Mouse (Mus musculus) C2C12 (cell line): Measurements from ENCODE around the gene Bmp6. TPM values are rescaled to one million over a fixed set of nuclear protein-coding genes. Genes with fewer than 3 reads are reported as not detected.

ENCODE experiments used
- H3K27me3 ChIP-seq: one replicate; pipeline ENCODE4 v1.6.1; 2011; ENCODE audit not compliant: control insufficient read depth, insufficient read depth, insufficient read length
- H3K36me3 ChIP-seq: one replicate; pipeline ENCODE4 v1.6.1; 2011; ENCODE audit not compliant: control insufficient read depth, insufficient read depth
- H3K4me3 ChIP-seq: one replicate; pipeline ENCODE4 v1.5.1; 2011; ENCODE audit warnings: mild to moderate bottlenecking, control low read depth; ENCODE audit not compliant: poor library complexity, insufficient read depth, severe bottlenecking
- H3K79me2 ChIP-seq: one replicate; pipeline ENCODE4 v1.6.1; 2011; ENCODE audit not compliant: control insufficient read depth, insufficient read depth
- H3K79me3 ChIP-seq: one replicate; pipeline ENCODE4 v1.6.1; 2011; ENCODE audit warnings: low read depth, control low read depth
- H3ac ChIP-seq: one replicate; pipeline ENCODE3; 2011; ENCODE audit warnings: low read depth; ENCODE audit not compliant: control insufficient read depth, insufficient read length
- CEBPB ChIP-seq: IDR thresholded peaks from one replicate; pipeline ENCODE4 v1.6.1; 2011; ENCODE audit warnings: low read depth, mild to moderate bottlenecking, control low read depth, moderate library complexity
- CTCF ChIP-seq: IDR thresholded peaks from one replicate; pipeline ENCODE4 v1.5.1; 2011; ENCODE audit not compliant: control insufficient read depth, insufficient read depth, insufficient read length
- FOSL1 ChIP-seq: IDR thresholded peaks from one replicate; pipeline ENCODE4 v1.8.0; 2011; ENCODE audit warnings: mild to moderate bottlenecking, low read length; ENCODE audit not compliant: poor library complexity, insufficient read depth, severe bottlenecking
- MAX ChIP-seq: IDR thresholded peaks from one replicate; pipeline ENCODE4 v1.6.1; 2011; ENCODE audit warnings: mild to moderate bottlenecking, control low read depth
- MYOD1 ChIP-seq: IDR thresholded peaks from one replicate; pipeline ENCODE4 v1.6.1; 2011; ENCODE audit warnings: low read depth; ENCODE audit not compliant: control insufficient read depth, insufficient read length
- MYOG ChIP-seq: IDR thresholded peaks from one replicate; pipeline ENCODE4 v1.6.1; 2011; ENCODE audit not compliant: control insufficient read depth, insufficient read length; ENCODE audit errors: extremely low read depth
- USF1 ChIP-seq: IDR thresholded peaks from one replicate; pipeline ENCODE4 v1.6.1; 2011; ENCODE audit warnings: low read depth, mild to moderate bottlenecking, control low read depth, moderate library complexity
- polyA plus RNA-seq: library from polyadenylated mRNA; unstranded; fragments of >200 nt; fragmentation: generic; extraction: Trizol; gene quantifications from one replicate; pipeline ENCODE4 v1.2.1, GENCODE M21; 2012; ENCODE audit warnings: missing spikeins

The Bmp6 gene
- polyA plus RNA-seq, 1 experiment = not detected

DNA sequence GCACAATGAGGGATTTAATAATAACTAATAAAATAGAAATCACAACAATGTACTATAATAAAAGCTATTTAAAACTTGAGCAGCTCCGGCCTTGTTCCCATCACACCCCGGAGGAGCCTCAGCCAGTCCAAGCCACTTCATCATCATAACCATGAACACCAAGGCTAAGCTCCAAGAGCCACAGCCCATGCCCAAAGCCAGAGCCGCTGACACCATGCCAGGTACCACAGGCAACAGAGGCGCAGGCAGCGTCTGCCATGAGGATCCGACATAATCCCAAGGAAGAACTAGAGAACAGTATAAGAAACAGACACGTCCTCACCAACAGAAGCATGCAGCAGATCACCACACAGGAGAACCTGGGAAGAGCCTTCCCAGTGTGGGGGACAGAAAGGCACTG, 169.0 kb downstream of the Bmp6 start:
- H3K79me2 ChIP-seq = peaks cover 44% of the 10 kb centered on the region
- H3K4me3 ChIP-seq = no peak overlapping the region
- H3ac ChIP-seq = no peak overlapping the region
- no peak for TF ChIP-seq MYOG
- TF ChIP-seq CEBPB = no peak
- TF ChIP-seq CTCF = no peak
- no peak for TF ChIP-seq MYOD1
- no peak for TF ChIP-seq FOSL1
- TF ChIP-seq USF1 = no peak
- no peak for TF ChIP-seq MAX
- peaks cover 19% of the 10 kb centered on the region for H3K79me3 ChIP-seq
- no peaks in the 10 kb centered on the region for H3K27me3 ChIP-seq
- H3K36me3 ChIP-seq = peaks cover 82% of the 10 kb centered on the region

- Histone ChIP-seq H3ac (no peak overlapping the region), H3K79me2 (peaks cover 55% of the 10 kb centered on the region), H3K27me3 (no peaks in the 10 kb centered on the region), H3K79me3 (peaks cover 19% of the 10 kb centered on the region), H3K4me3 (no peak overlapping the region), H3K36me3 (peaks cover 84% of the 10 kb centered on the region)
- TF ChIP-seq CEBPB (no peak), MYOD1 (no peak)
Measured at GRCm38 (mm10) chr13:38515431-38515830, 170.5 kb downstream of the Bmp6 start.

- no peaks in the 10 kb centered on the region for H3K27me3 ChIP-seq
- H3K79me3 ChIP-seq = peaks cover 19% of the 10 kb centered on the region
- peaks cover 84% of the 10 kb centered on the region for H3K36me3 ChIP-seq
- peaks cover 60% of the 10 kb centered on the region for H3K79me2 ChIP-seq
- no peak overlapping the region for H3K4me3 ChIP-seq
- no peak for TF ChIP-seq CTCF
- TF ChIP-seq MYOG = no peak
- no peak overlapping the region for H3ac ChIP-seq
Measured at GRCm38 (mm10) chr13:38515845-38516244, 170.9 kb downstream of the Bmp6 start.

GRCm38 (mm10) chr13:38516582-38516981, 171.7 kb downstream of the Bmp6 start:
- peaks cover 20% of the 10 kb centered on the region for H3K79me3 ChIP-seq
- H3K79me2 ChIP-seq = peaks cover 66% of the 10 kb centered on the region
- H3ac ChIP-seq = no peak overlapping the region
- TF ChIP-seq MAX (no peak), MYOD1 (no peak), USF1 (peak; percentile 58), CTCF (no peak), MYOG (no peak), CEBPB (no peak), FOSL1 (no peak)
- no peak overlapping the region for H3K4me3 ChIP-seq
- peaks cover 88% of the 10 kb centered on the region for H3K36me3 ChIP-seq
- no peaks in the 10 kb centered on the region for H3K27me3 ChIP-seq

DNA sequence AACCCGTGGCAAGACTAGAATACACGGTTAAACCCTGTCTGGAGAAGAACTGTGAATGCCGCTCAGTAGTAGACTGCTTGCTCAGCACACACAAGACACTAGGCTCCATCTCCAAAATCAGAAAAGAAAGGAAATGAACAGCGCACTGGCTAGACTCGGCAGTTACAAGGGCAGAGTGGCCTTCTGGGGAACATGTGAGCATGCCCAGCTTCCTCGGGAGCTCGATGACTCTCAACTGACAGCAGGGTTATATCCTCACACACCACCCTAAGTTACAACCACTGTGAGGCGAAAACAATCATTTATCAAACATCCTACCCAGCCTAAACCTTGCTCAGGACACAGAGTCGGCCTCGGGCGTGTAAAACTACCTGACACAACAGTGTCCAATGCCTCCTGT, 175.4 kb downstream of the Bmp6 start:
- Histone ChIP-seq H3K79me2 (peaks cover 68% of the 10 kb centered on the region), H3K36me3 (peaks cover 81% of the 10 kb centered on the region), H3K79me3 (peaks cover 35% of the 10 kb centered on the region), H3K4me3 (no peak overlapping the region), H3ac (no peak overlapping the region), H3K27me3 (no peaks in the 10 kb centered on the region)
- TF ChIP-seq FOSL1 = no peak
- TF ChIP-seq MAX = no peak
- TF ChIP-seq USF1 = no peak
- no peak for TF ChIP-seq MYOG
- TF ChIP-seq CTCF = no peak
- TF ChIP-seq CEBPB = no peak
- TF ChIP-seq MYOD1 = no peak

DNA sequence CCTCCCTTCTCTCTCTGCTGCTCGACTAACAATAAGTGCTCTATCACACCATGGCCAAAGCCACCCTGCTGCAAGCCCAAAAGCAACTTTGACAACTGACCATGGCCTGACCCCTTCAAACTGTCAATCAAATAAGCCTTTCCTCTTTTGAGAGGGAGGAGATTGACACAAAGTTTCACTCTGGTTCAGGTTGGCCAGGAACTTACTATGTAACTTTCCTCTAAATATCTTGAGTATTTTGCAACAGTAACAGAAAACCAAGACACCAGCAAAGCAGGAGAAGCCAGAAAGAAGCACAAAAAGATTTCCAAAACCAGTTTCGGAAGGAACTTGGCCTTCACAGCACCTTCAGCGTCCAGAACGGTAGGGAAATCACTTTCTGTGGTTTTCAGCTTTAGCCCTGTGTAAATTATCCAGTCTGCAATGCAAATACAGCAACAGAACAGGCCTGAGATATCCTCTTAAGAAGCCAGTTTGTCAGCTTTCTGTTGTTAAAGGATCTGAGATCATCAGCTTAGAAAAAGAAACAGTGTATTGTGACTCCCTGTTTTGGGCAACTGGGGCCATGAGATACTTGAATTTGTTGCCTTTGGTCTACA, 177.2 kb downstream of the Bmp6 start:
- TF ChIP-seq CEBPB (no peak), CTCF (no peak), MYOG (no peak), USF1 (no peak), FOSL1 (no peak), MYOD1 (no peak), MAX (no peak)
- Histone ChIP-seq H3K36me3 (peaks cover 69% of the 10 kb centered on the region), H3K4me3 (no peak overlapping the region)

More for the DNA sequence above, 177.2 kb downstream of the Bmp6 start:
- Histone ChIP-seq H3ac (no peak overlapping the region), H3K27me3 (no peaks in the 10 kb centered on the region), H3K79me3 (peaks cover 47% of the 10 kb centered on the region), H3K79me2 (peaks cover 71% of the 10 kb centered on the region)
